Mouse (Mus musculus) CH12.LX (cell line): Measurements from ENCODE around the gene BC067074. TPM values are rescaled to one million over a fixed set of nuclear protein-coding genes. Genes with fewer than 3 reads are reported as not detected.

Experiments used
- DNase-seq: peaks from one replicate; pipeline ENCODE4 v3.0.0-alpha.2; 2013; ENCODE audit errors: extremely low read depth
- H3K27ac ChIP-seq: 2 replicates; pipeline ENCODE4 v1.5.1; 2012; ENCODE audit warnings: low read depth, mild to moderate bottlenecking, control low read depth, moderate library complexity; ENCODE audit not compliant: insufficient read depth
- H3K27me3 ChIP-seq: replicated peaks from 2 replicates; pipeline ENCODE3; 2012; ENCODE audit warnings: inconsistent platforms
- H3K36me3 ChIP-seq, 2 experiments: replicated peaks in 1 of 2; 2 replicates each; pipeline versions ENCODE3 to v1.6.1; 2012; ENCODE audit warnings: inconsistent platforms in 1 of 2, low read length in 1 of 2, mild to moderate bottlenecking in 1 of 2, mixed read lengths in 1 of 2, moderate library complexity in 1 of 2; ENCODE audit not compliant: control insufficient read depth in 1 of 2, insufficient read depth in 1 of 2
- H3K4me1 ChIP-seq, 2 experiments: 2 replicates each; pipeline ENCODE4 v1.6.1; 2012; ENCODE audit warnings: inconsistent platforms in 1 of 2, moderate library complexity in 1 of 2; ENCODE audit not compliant: insufficient read depth in 2 of 2, control insufficient read depth in 1 of 2
- H3K4me2 ChIP-seq: 2 replicates; pipeline ENCODE4 v1.6.1; 2012; ENCODE audit warnings: low read depth, mild to moderate bottlenecking, control low read depth; ENCODE audit not compliant: poor library complexity, insufficient read depth, severe bottlenecking
- H3K4me3 ChIP-seq, 3 experiments: fragments of 150-350 bp in 1 of 3; sonication (generic) in 1 of 3; replicated peaks in 1 of 3; 2 replicates each; pipeline versions ENCODE3 to v1.5.1; 2011 to 2012; ENCODE audit warnings: low read depth in 2 of 3, low read length in 2 of 3, mild to moderate bottlenecking in 2 of 3, moderate library complexity in 2 of 3, control low read depth in 1 of 3, improper control_type of control experiment in 1 of 3, inconsistent platforms in 1 of 3, mixed read lengths in 1 of 3; ENCODE audit not compliant: poor library complexity in 1 of 3
- H3K79me2 ChIP-seq: replicated peaks from 2 replicates; pipeline ENCODE4 v1.6.1; 2012; ENCODE audit warnings: mild to moderate bottlenecking, moderate library complexity; ENCODE audit not compliant: control insufficient read depth, poor library complexity, insufficient read depth, severe bottlenecking; ENCODE audit errors: extremely low read depth
- H3K9ac ChIP-seq: 2 replicates; pipeline ENCODE4 v1.6.1; 2012; ENCODE audit warnings: low read depth, mild to moderate bottlenecking, control low read depth, moderate library complexity; ENCODE audit not compliant: insufficient read depth
- H3K9me3 ChIP-seq: replicated peaks from 2 replicates; pipeline ENCODE3; 2012; ENCODE audit warnings: low read length, inconsistent platforms, mixed read lengths
- CHD2 ChIP-seq: IDR thresholded peaks from 2 replicates; pipeline ENCODE4 v1.6.1; 2011; ENCODE audit warnings: low read length, improper control_type of control experiment
- E2F4 ChIP-seq: IDR thresholded peaks from 2 replicates; pipeline ENCODE4 v1.6.1; 2011; ENCODE audit warnings: low read depth, low read length, improper control_type of control experiment; ENCODE audit not compliant: insufficient replicate concordance
- ETS1 ChIP-seq: conservative IDR thresholded peaks from 2 replicates; pipeline ENCODE4 v1.6.1; 2012; ENCODE audit warnings: low read depth, mild to moderate bottlenecking, inconsistent platforms, low read length, improper control_type of control experiment, moderate library complexity
- JUN ChIP-seq: IDR thresholded peaks from 2 replicates; pipeline ENCODE4 v1.6.1; 2011; ENCODE audit warnings: low read depth, mild to moderate bottlenecking, low read length, improper control_type of control experiment, moderate library complexity; ENCODE audit not compliant: insufficient read depth
- MAFK ChIP-seq: IDR thresholded peaks from 2 replicates; pipeline ENCODE4 v1.6.1; 2011; ENCODE audit warnings: low read length, improper control_type of control experiment; ENCODE audit not compliant: insufficient replicate concordance
- MAX ChIP-seq: IDR thresholded peaks from 2 replicates; pipeline ENCODE4 v1.6.1; 2011; ENCODE audit warnings: low read length, improper control_type of control experiment
- MEF2A ChIP-seq: IDR thresholded peaks from 2 replicates; pipeline ENCODE4 v1.6.1; 2014; ENCODE audit warnings: low read depth, mild to moderate bottlenecking, inconsistent platforms, low read length, improper control_type of control experiment, borderline replicate concordance
- MYC ChIP-seq: IDR thresholded peaks from 2 replicates; pipeline ENCODE4 v1.6.1; 2011; ENCODE audit warnings: low read depth, mild to moderate bottlenecking, improper control_type of control experiment, low read length
- NELFE ChIP-seq: IDR thresholded peaks from 2 replicates; pipeline ENCODE4 v1.6.1; 2011; ENCODE audit warnings: low read depth, low read length, improper control_type of control experiment
- PAX5 ChIP-seq: IDR thresholded peaks from 2 replicates; pipeline ENCODE4 v1.6.1; 2012; ENCODE audit warnings: low read length, inconsistent platforms, mixed read lengths
- POLR2A ChIP-seq: IDR thresholded peaks from 2 replicates; pipeline ENCODE4 v1.6.1; 2011; ENCODE audit warnings: low read depth, mild to moderate bottlenecking, improper control_type of control experiment, low read length
- POLR2AphosphoS2 ChIP-seq: IDR thresholded peaks from 2 replicates; pipeline ENCODE4 v1.6.1; 2011; ENCODE audit warnings: low read depth, low read length, improper control_type of control experiment
- RCOR1 ChIP-seq: conservative IDR thresholded peaks from 2 replicates; pipeline ENCODE4 v1.6.1; 2012; ENCODE audit warnings: low read depth, mild to moderate bottlenecking, inconsistent platforms, low read length, improper control_type of control experiment
- SIN3A ChIP-seq: IDR thresholded peaks from 2 replicates; pipeline ENCODE4 v1.6.1; 2012; ENCODE audit warnings: low read length, improper control_type of control experiment, inconsistent platforms
- TBP ChIP-seq: conservative IDR thresholded peaks from 2 replicates; pipeline ENCODE4 v1.6.1; 2011; ENCODE audit warnings: low read depth, low read length, improper control_type of control experiment
- ZNF384 ChIP-seq: IDR thresholded peaks from 2 replicates; pipeline ENCODE4 v1.6.1; 2012; ENCODE audit warnings: low read depth, low read length, improper control_type of control experiment, inconsistent platforms
- dilution Hi-C: fragments of 300-500 bp; cut with MboI; formaldehyde crosslinking; loops from 2 replicates; pipeline ENCODE4 v1.14.3; 2020; ENCODE audit warnings: low sequenced_read_pairs; ENCODE audit not compliant: extremely low pct_unique_long_range_greater_than_20kb, extremely low pct_ligation_motif_present
- in situ Hi-C: fragments of 300-500 bp; cut with MboI; formaldehyde crosslinking; loops from 3 replicates; pipeline ENCODE4 v1.14.3; 2019; ENCODE audit warnings: low sequenced_read_pairs, low pct_ligation_motif_present, low pct_unique_long_range_greater_than_20kb, mixed read lengths
- polyA plus RNA-seq: library from polyadenylated mRNA; unstranded; fragments of >175 nt; gene quantifications from 2 replicates; pipeline ENCODE4 v1.2.1, GENCODE M21; 2012; ENCODE audit warnings: low read depth; ENCODE audit not compliant: insufficient read length
- total RNA-seq, 2 experiments: library from RNA; depleted of rRNA; stranded (reverse); fragments of 300-350 nt in 1 of 2; fragments of >200 nt in 1 of 2; gene quantifications; 2 replicates each; pipeline ENCODE4 v1.2.3; 2012 to 2014

The BC067074 gene
- total and polyA plus RNA-seq, 3 experiments = 0.93 TPM; not detected in 2

- no peak overlapping the region for H3K9ac ChIP-seq
- no peaks in the 10 kb centered on the region for H3K27me3 ChIP-seq
- H3K79me2 ChIP-seq = no peaks in the 10 kb centered on the region
- no peak overlapping the region for H3K4me3 ChIP-seq
- no peak for DNase-seq
- dilution Hi-C loops (no loop called here), in situ Hi-C loops (no loop called here)
- no peak overlapping the region for H3K27ac ChIP-seq
- TF ChIP-seq CHD2 (no peak), SIN3A (no peak), POLR2AphosphoS2 (no peak), PAX5 (no peak)
- no peak overlapping the region for H3K4me2 ChIP-seq
- H3K36me3 ChIP-seq = no peaks in the 10 kb centered on the region
- H3K4me1 ChIP-seq = no peaks in the 10 kb centered on the region
- H3K9me3 ChIP-seq = no peaks in the 10 kb centered on the region
Observed at GRCm38 (mm10) chr13:113287141-113287540, 5.8 kb upstream of the BC067074 start.

GRCm38 (mm10) chr13:113288210-113289197 lies 4.5 kb upstream of the BC067074 start:
- no peaks in the 10 kb centered on the region for H3K36me3 ChIP-seq
- no peak for TF ChIP-seq ETS1
- no peak for TF ChIP-seq MAFK
- TF ChIP-seq JUN = no peak
- no peak for TF ChIP-seq TBP
- TF ChIP-seq MAX = no peak
- TF ChIP-seq MEF2A = no peak
- TF ChIP-seq POLR2A = no peak
- no peak for TF ChIP-seq RCOR1
- TF ChIP-seq E2F4 = no peak
- no peak for TF ChIP-seq NELFE
- no peak for TF ChIP-seq ZNF384
- TF ChIP-seq MYC = no peak
- dilution Hi-C loops = no loop called here
- H3K27me3 ChIP-seq = no peaks in the 10 kb centered on the region
- peaks cover 7% of the 10 kb centered on the region for H3K9me3 ChIP-seq
- DNase-seq = no peak
- H3K9ac ChIP-seq = no peak overlapping the region
- in situ Hi-C loops = no loop called here
- no peak overlapping the region for H3K27ac ChIP-seq
- H3K4me2 ChIP-seq = no peak overlapping the region
- no peaks in the 10 kb centered on the region for H3K79me2 ChIP-seq
- no peak overlapping the region for H3K4me3 ChIP-seq
- H3K4me1 ChIP-seq = no peaks in the 10 kb centered on the region
